Mouse (Mus musculus): ENCODE data around the gene Rmi2. TPM values are rescaled to one million over a fixed set of nuclear protein-coding genes. Genes with fewer than 3 reads are reported as not detected.

The Rmi2 gene
- total and polyA plus RNA-seq, 3 experiments, result 5.7 to 9.5 (median 8.3) TPM

DNA sequence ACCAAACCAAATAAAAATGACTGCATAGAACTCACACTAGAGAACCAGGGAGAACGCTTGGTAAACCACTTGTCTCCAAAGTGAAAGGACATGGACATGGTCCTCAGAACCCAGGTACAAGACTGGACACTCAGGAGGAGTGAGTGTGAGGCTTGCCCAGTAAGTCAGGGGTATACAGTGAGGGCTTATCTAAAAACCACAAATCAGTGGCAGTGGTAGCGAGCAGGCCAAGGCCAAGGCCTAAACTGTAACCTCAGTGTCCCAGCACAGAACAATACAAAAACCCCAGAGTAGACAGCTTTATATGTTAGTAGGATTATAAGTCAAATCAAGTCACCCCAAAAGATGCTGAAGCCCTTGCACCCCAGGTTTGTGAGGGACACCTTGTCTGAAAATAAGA lies 76.2 kb downstream of the Rmi2 start:
- TF ChIP-seq CTCF (IDR thresholded peaks at IDR 0.05; ENCODE audit: low read depth, low read length) (no peak), GATA2 (IDR thresholded peaks at IDR 0.05; ENCODE audit: borderline replicate concordance, low read depth, low read length) (no peak), POLR2AphosphoS5 (IDR thresholded peaks at IDR 0.05; ENCODE audit: insufficient replicate concordance, low read depth, low read length) (no peak), GATA1 (IDR thresholded peaks at IDR 0.05; ENCODE audit: borderline replicate concordance, low read length) (no peak), TAL1 (conservative IDR thresholded peaks at IDR 0.05; ENCODE audit: low read depth, low read length) (no peak)
- Histone ChIP-seq H3K9me3 (replicated peaks) (no peaks in the 10 kb centered on the region), H3K27me3 (ENCODE audit: insufficient read depth, low read length) (peaks cover 14% of the 10 kb centered on the region), H3K4me1 (ENCODE audit: insufficient read depth, low read depth, low read length) (no peaks in the 10 kb centered on the region; the same call in 1 of the 2 replicates), H3K4me3 (ENCODE audit: low read depth, low read length) (no peak overlapping the region), H3K36me3 (replicated peaks) (no peaks in the 10 kb centered on the region)
- no peak for DNase-seq (ENCODE audit: low spot score)
- no peak for ATAC-seq (ENCODE audit: extremely low read depth, insufficient number of reproducible peaks, low FRiP score, poor library complexity, severe bottlenecking)

DNA sequence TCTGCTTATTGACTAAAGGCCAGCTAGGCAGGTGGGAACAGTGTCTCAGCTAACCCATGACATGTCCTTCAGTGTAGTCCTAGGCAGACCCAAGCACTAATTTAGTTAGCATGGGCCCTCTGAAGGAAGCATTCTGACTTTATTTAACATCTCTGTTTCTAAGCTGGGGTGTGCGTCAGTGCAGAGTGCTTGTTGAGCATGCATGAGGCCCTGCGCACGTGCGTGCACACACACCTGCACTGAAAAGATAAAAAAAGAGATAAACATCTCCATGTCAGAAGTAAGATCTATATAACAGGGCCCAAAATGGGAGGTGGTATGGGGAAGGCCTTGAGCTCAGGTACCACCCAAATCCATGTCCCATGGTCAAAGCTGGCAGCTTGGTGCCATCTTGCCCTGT lies 80.2 kb downstream of the Rmi2 start:
- no peaks in the 10 kb centered on the region; the same call in 1 of the 2 replicates for H3K4me1 ChIP-seq (ENCODE audit: insufficient read depth, low read depth, low read length)
- H3K27me3 ChIP-seq (ENCODE audit: insufficient read depth, low read length), result peaks cover 14% of the 10 kb centered on the region
- ATAC-seq (ENCODE audit: extremely low read depth, insufficient number of reproducible peaks, low FRiP score, poor library complexity, severe bottlenecking) (no peak), DNase-seq (ENCODE audit: low spot score) (no peak)
- no peaks in the 10 kb centered on the region for H3K36me3 ChIP-seq (replicated peaks)
- no peaks in the 10 kb centered on the region for H3K9me3 ChIP-seq (replicated peaks)
- H3K4me3 ChIP-seq (ENCODE audit: low read depth, low read length), result no peak overlapping the region
- TF ChIP-seq GATA1 (IDR thresholded peaks at IDR 0.05; ENCODE audit: borderline replicate concordance, low read length), result no peak
- no peak for TF ChIP-seq CTCF (IDR thresholded peaks at IDR 0.05; ENCODE audit: low read depth, low read length)
- TF ChIP-seq POLR2AphosphoS5 (IDR thresholded peaks at IDR 0.05; ENCODE audit: insufficient replicate concordance, low read depth, low read length), result no peak

GRCm38 (mm10) chr16:10916271-10916670 lies 81.4 kb downstream of the Rmi2 start:
- TF ChIP-seq GATA2 (IDR thresholded peaks at IDR 0.05; ENCODE audit: borderline replicate concordance, low read depth, low read length) (no peak), CTCF (IDR thresholded peaks at IDR 0.05; ENCODE audit: low read depth, low read length) (no peak), GATA1 (IDR thresholded peaks at IDR 0.05; ENCODE audit: borderline replicate concordance, low read length) (no peak), TAL1 (conservative IDR thresholded peaks at IDR 0.05; ENCODE audit: low read depth, low read length) (no peak), POLR2AphosphoS5 (IDR thresholded peaks at IDR 0.05; ENCODE audit: insufficient replicate concordance, low read depth, low read length) (no peak)
- Histone ChIP-seq H3K27me3 (ENCODE audit: insufficient read depth, low read length) (peaks cover 9% of the 10 kb centered on the region), H3K4me3 (ENCODE audit: low read depth, low read length) (no peak overlapping the region), H3K9me3 (replicated peaks) (no peaks in the 10 kb centered on the region), H3K4me1 (ENCODE audit: insufficient read depth, low read depth, low read length) (no peaks in the 10 kb centered on the region), H3K36me3 (replicated peaks) (no peaks in the 10 kb centered on the region)
- DNase-seq (ENCODE audit: low spot score), result no peak
- ATAC-seq (ENCODE audit: extremely low read depth, insufficient number of reproducible peaks, low FRiP score, poor library complexity, severe bottlenecking), result no peak

- TF ChIP-seq GATA1 (IDR thresholded peaks at IDR 0.05; ENCODE audit: borderline replicate concordance, low read length), result no peak
- no peak for TF ChIP-seq TAL1 (conservative IDR thresholded peaks at IDR 0.05; ENCODE audit: low read depth, low read length)
- TF ChIP-seq POLR2AphosphoS5 (IDR thresholded peaks at IDR 0.05; ENCODE audit: insufficient replicate concordance, low read depth, low read length), result no peak
- TF ChIP-seq GATA2 (IDR thresholded peaks at IDR 0.05; ENCODE audit: borderline replicate concordance, low read depth, low read length), result no peak
- TF ChIP-seq CTCF (IDR thresholded peaks at IDR 0.05; ENCODE audit: low read depth, low read length), result no peak
- Histone ChIP-seq H3K27me3 (ENCODE audit: insufficient read depth, low read length) (no peaks in the 10 kb centered on the region; the same call in 1 of the 2 replicates), H3K4me1 (ENCODE audit: insufficient read depth, low read depth, low read length) (no peaks in the 10 kb centered on the region), H3K4me3 (ENCODE audit: low read depth, low read length) (no peak overlapping the region), H3K36me3 (replicated peaks) (no peaks in the 10 kb centered on the region), H3K9me3 (replicated peaks) (no peaks in the 10 kb centered on the region)
- ATAC-seq (ENCODE audit: extremely low read depth, insufficient number of reproducible peaks, low FRiP score, poor library complexity, severe bottlenecking) (no peak), DNase-seq (ENCODE audit: low spot score) (no peak)
Measured at GRCm38 (mm10) chr16:10919856-10920255, 85.0 kb downstream of the Rmi2 start.

- no peaks in the 10 kb centered on the region for H3K36me3 ChIP-seq (replicated peaks)
- no peak for TF ChIP-seq POLR2AphosphoS5 (IDR thresholded peaks at IDR 0.05; ENCODE audit: insufficient replicate concordance, low read depth, low read length)
- TF ChIP-seq CTCF (IDR thresholded peaks at IDR 0.05; ENCODE audit: low read depth, low read length), result no peak
- TF ChIP-seq GATA1 (IDR thresholded peaks at IDR 0.05; ENCODE audit: borderline replicate concordance, low read length), result no peak
- no peak for TF ChIP-seq GATA2 (IDR thresholded peaks at IDR 0.05; ENCODE audit: borderline replicate concordance, low read depth, low read length)
- TF ChIP-seq TAL1 (conservative IDR thresholded peaks at IDR 0.05; ENCODE audit: low read depth, low read length), result no peak
- H3K27me3 ChIP-seq (ENCODE audit: insufficient read depth, low read length), result peaks cover 4% of the 10 kb centered on the region; the same call in 1 of the 2 replicates
- H3K4me1 ChIP-seq (ENCODE audit: insufficient read depth, low read depth, low read length), result no peaks in the 10 kb centered on the region
- ATAC-seq (ENCODE audit: extremely low read depth, insufficient number of reproducible peaks, low FRiP score, poor library complexity, severe bottlenecking) (no peak), DNase-seq (ENCODE audit: low spot score) (no peak)
- H3K9me3 ChIP-seq (replicated peaks), result no peaks in the 10 kb centered on the region
- no peak overlapping the region for H3K4me3 ChIP-seq (ENCODE audit: low read depth, low read length)
Measured at GRCm38 (mm10) chr16:10923561-10923960, 88.7 kb downstream of the Rmi2 start.

DNA sequence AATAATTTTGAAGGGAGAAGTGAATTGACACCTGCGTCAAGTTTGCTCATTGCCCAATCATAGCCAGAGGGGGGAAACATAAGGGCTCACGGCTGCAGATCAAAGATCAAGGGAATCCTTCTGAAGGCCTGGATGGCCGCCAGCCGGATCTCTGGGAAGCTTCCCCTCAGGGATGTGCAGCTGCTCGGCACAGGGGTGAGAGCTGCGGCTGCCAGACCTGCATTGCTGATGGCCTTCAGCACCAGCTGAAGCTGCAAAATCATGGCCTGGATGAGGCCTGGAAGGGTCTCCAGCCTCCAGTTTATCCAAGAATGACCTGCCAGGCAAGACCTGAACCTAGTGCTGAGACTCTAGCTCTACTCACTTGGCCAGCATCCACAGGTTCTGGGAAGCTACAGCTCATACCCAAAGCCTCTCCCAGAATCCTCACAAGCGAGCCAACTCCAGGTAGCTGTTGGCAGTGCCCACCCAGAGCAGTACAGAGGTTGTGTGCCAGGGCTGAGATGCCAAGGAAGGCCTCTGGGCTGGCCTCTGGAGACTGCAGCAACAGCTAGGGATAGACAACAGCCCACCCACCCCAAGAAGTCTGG lies 90.8 kb downstream of the Rmi2 start:
- H3K27me3 ChIP-seq (ENCODE audit: insufficient read depth, low read length), result peaks cover 4% of the 10 kb centered on the region; the same call in 1 of the 2 replicates
- no peaks in the 10 kb centered on the region for H3K36me3 ChIP-seq (replicated peaks)
- DNase-seq (ENCODE audit: low spot score), result no peak
- TF ChIP-seq CTCF (IDR thresholded peaks at IDR 0.05; ENCODE audit: low read depth, low read length), result no peak
- TF ChIP-seq GATA2 (IDR thresholded peaks at IDR 0.05; ENCODE audit: borderline replicate concordance, low read depth, low read length), result no peak
- no peak for TF ChIP-seq POLR2AphosphoS5 (IDR thresholded peaks at IDR 0.05; ENCODE audit: insufficient replicate concordance, low read depth, low read length)
- no peak for TF ChIP-seq TAL1 (conservative IDR thresholded peaks at IDR 0.05; ENCODE audit: low read depth, low read length)
- no peak for TF ChIP-seq GATA1 (IDR thresholded peaks at IDR 0.05; ENCODE audit: borderline replicate concordance, low read length)
- ATAC-seq (ENCODE audit: extremely low read depth, insufficient number of reproducible peaks, low FRiP score, poor library complexity, severe bottlenecking), result no peak
- H3K4me1 ChIP-seq (ENCODE audit: insufficient read depth, low read depth, low read length), result no peaks in the 10 kb centered on the region
- H3K9me3 ChIP-seq (replicated peaks), result no peaks in the 10 kb centered on the region
- H3K4me3 ChIP-seq (ENCODE audit: low read depth, low read length), result no peak overlapping the region
